Mouse (Mus musculus) heart, postnatal 0 days (tissue): ENCODE data around the gene Nkd1. TPM values are rescaled to one million over a fixed set of nuclear protein-coding genes. Genes with fewer than 3 reads are reported as not detected.
A peak's percentile ranks its signal among the peaks of the same experiment; 100 is the strongest.

Experiments used
- ATAC-seq: fragments of 200-750 bp; cut with Nextera tagmentation; 2 replicates; pipeline ENCODE4 v1.8.0; 2017; ENCODE audit warnings: low read depth, moderate number of reproducible peaks, moderate library complexity; ENCODE audit not compliant: insufficient read depth
- DNase-seq: peaks from one replicate; pipeline ENCODE4 v3.0.0-alpha.2; 2016; ENCODE audit warnings: low spot score
- H3K27ac ChIP-seq: fragments of 300-500 bp; sonication (generic); 2 replicates; pipeline ENCODE4 v1.5.1; 2014; ENCODE audit warnings: low read depth, mild to moderate bottlenecking
- H3K27me3 ChIP-seq: fragments of 300-500 bp; sonication (generic); 2 replicates; pipeline ENCODE4 v1.6.1; 2014; ENCODE audit warnings: low read length, mixed read lengths; ENCODE audit not compliant: control insufficient read depth, insufficient read depth
- H3K36me3 ChIP-seq: fragments of 300-500 bp; sonication (generic); replicated peaks from 2 replicates; pipeline ENCODE4 v1.6.1; 2014; ENCODE audit warnings: low read length, mixed read lengths; ENCODE audit not compliant: control insufficient read depth, insufficient read depth
- H3K4me1 ChIP-seq: fragments of 300-500 bp; sonication (generic); 2 replicates; pipeline ENCODE4 v1.6.1; 2014; ENCODE audit warnings: antibody characterized with exemption; ENCODE audit not compliant: control insufficient read depth, insufficient read depth
- H3K4me2 ChIP-seq: fragments of 300-500 bp; sonication (generic); 2 replicates; pipeline ENCODE4 v1.6.1; 2014; ENCODE audit warnings: low read depth, mild to moderate bottlenecking, low read length, moderate library complexity
- H3K4me3 ChIP-seq: fragments of 300-500 bp; sonication (generic); 2 replicates; pipeline ENCODE4 v1.5.1; 2014; ENCODE audit warnings: low read depth, low read length
- H3K9ac ChIP-seq: fragments of 300-500 bp; sonication (generic); replicated peaks from 2 replicates; pipeline ENCODE4 v1.6.1; 2014; ENCODE audit warnings: low read depth, low read length, mixed read lengths
- H3K9me3 ChIP-seq: fragments of 300-500 bp; sonication (generic); replicated peaks from 2 replicates; pipeline ENCODE4 v1.6.1; 2016; ENCODE audit warnings: low read length; ENCODE audit not compliant: control insufficient read depth
- CTCF ChIP-seq: IDR thresholded peaks from 2 replicates; pipeline ENCODE4 v1.5.1; 2016; ENCODE audit warnings: antibody characterized with exemption, control low read depth, low read depth
- EP300 ChIP-seq: IDR thresholded peaks from 2 replicates; pipeline ENCODE4 v1.6.1; 2016; ENCODE audit warnings: antibody characterized with exemption, low read depth
- WGBS: fragments of 180-500 bp; shearing (Covaris S2); extraction: QIAGEN DNeasy Blood & Tissue Kit; methylation state at CpG from one replicate; pipeline ENCODE4 v1.1.7; 2014; 5-methylcytosine and 5-hydroxymethylcytosine counted together
- polyA plus RNA-seq: library from polyadenylated mRNA; unstranded; fragments of >200 nt; fragmentation: Nextera tagmentation; extraction: Ambion mirVana; gene quantifications from 2 replicates; pipeline ENCODE4 v1.2.1, GENCODE M21; 2015
- total RNA-seq: library from RNA; depleted of rRNA; stranded (reverse); fragments of >200 nt; gene quantifications from 2 replicates; pipeline ENCODE4 v1.2.3, GENCODE M21; 2014; ENCODE audit warnings: low replicate concordance

The Nkd1 gene
- total and polyA plus RNA-seq, 2 experiments from 2014 or later = 5.5 to 6.8 TPM

DNA sequence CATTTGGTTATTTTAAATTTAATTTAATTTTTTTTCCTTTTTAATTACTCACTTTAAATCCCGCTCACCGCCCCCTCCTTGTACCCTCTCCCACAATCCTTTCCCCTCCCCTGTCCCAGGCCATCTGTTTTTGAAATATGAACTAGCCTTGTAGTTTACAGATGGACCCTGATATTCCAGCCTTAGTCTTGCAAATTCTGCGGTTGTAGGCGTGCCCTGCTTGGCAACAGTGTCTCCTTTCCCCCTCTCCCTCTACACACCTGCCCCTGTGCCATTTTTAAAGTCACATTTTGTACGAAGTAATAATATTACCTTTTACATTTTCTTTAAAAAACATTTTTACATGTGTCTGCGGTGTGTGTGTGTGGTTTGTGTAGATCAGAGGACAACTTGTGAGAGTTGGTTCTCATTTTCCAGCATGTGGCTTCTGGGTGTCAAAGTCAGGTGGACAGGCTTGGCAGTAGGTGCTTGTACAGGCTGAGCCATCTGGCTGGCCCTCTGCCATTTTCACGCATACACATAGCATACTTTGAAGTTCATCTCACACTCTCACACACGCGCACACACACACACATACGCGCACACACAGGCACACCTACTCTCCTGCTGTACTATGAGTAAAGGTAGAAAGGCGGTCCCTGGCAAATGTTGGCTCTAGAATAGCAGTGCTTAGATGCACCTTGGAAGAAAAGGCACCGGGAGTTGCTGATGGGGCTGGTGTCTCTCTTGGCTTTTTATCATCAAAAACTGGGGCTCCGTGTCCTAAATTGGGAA, 107.0 kb downstream of the Nkd1 start:
- 74% methylated on average over 14 of the region's 14 CpGs for WGBS
- TF ChIP-seq EP300 = no peak
- no peak for TF ChIP-seq CTCF
- Histone ChIP-seq H3K4me2 (peak overlapping the region; percentile 70), H3K4me3 (peak overlapping the region; percentile 48), H3K4me1 (peaks cover 7% of the 10 kb centered on the region; the same call in 1 of the 2 replicates), H3K27me3 (peaks cover 28% of the 10 kb centered on the region), H3K9ac (peak overlapping the region; percentile 46; the same call in 1 of the 2 replicates), H3K27ac (no peak overlapping the region), H3K36me3 (no peaks in the 10 kb centered on the region), H3K9me3 (no peaks in the 10 kb centered on the region)
- ATAC-seq = no peak
- DNase-seq = no peak

DNA sequence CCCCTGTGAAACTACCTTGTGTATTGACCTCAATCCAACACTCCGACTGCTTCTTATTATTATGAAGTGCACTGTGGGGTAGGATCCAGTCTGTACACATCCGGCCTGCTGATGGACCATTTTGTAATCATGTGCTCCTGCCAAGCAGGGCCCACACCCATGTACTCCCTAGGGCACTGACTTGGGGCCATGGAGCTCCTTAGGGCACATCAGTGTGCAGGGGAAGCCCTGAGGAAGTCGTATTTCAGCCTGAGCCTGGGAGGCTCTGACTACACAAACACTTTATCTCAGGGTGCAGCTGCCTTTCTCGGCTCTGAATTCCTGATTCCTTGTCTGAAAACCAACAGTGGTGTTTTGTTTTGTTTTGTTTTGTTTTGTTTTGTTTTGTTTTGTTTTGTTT, 109.1 kb downstream of the Nkd1 start:
- no peaks in the 10 kb centered on the region for H3K9me3 ChIP-seq

DNA sequence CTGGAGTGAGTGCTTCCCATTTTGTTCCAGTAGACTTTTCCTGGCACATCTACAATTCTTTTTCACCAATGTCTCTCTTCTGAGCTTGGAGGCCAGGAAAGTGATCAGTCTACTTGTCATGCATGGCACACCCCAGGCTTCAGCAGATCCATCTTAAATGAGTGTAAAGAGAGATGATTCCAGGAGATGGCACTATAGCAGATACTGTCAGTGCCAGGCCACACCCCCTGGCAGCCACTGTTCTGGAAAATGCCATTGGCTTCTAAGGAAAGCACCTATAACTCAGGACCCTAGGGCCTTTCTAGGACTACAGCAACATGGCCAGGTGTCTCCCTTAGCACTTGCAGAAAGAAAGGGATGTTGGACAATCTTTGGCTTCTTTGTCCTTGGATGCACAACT, 109.9 kb downstream of the Nkd1 start:
- ATAC-seq (no peak), DNase-seq (no peak)
- Histone ChIP-seq H3K9me3 (no peaks in the 10 kb centered on the region), H3K27me3 (peaks cover 23% of the 10 kb centered on the region), H3K27ac (no peak overlapping the region), H3K4me3 (no peak overlapping the region), H3K9ac (no peak overlapping the region), H3K4me1 (peaks cover 10% of the 10 kb centered on the region; the same call in 1 of the 2 replicates), H3K36me3 (no peaks in the 10 kb centered on the region), H3K4me2 (no peak overlapping the region)
- TF ChIP-seq EP300 (no peak), CTCF (peak; percentile 42)

More for the DNA sequence above, 109.1 kb downstream of the Nkd1 start:
- Histone ChIP-seq H3K4me3 (no peak overlapping the region), H3K4me2 (no peak overlapping the region), H3K27me3 (peaks cover 27% of the 10 kb centered on the region), H3K4me1 (peaks cover 10% of the 10 kb centered on the region; the same call in 1 of the 2 replicates), H3K36me3 (no peaks in the 10 kb centered on the region), H3K27ac (no peak overlapping the region), H3K9ac (no peak overlapping the region)
- TF ChIP-seq CTCF (no peak), EP300 (no peak)
- DNase-seq (no peak), ATAC-seq (no peak)
- 66% methylated on average over 4 of the region's 4 CpGs for WGBS

DNA sequence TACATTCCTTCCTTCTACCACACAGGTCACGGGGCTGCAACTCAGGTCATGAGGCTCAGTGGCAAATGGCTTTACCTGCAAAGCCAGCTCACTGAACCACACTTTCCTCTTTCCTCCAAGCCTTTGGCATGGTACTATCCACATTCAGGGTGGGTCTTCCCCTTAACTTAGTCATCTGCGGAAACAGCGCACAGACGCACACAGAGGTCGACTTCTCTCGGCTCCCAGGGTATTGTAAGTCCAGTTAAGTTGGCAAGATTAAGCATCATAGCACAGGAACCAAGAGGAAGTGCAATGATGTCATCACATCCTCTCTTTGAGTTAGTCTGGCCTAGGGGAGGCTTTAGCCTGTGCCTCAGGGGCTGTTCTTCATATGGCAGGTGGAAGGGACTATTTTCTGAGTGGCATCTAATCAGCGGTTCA, 112.2 kb downstream of the Nkd1 start:
- Histone ChIP-seq H3K27ac (peak overlapping the region; percentile 56), H3K9ac (no peak overlapping the region), H3K9me3 (no peaks in the 10 kb centered on the region), H3K4me3 (no peak overlapping the region), H3K4me2 (no peak overlapping the region), H3K36me3 (no peaks in the 10 kb centered on the region), H3K27me3 (0 out of 2 replicates have a peak, but pooled peaks cover 8% of the 10 kb centered on the region), H3K4me1 (0 out of 2 replicates have a peak, but pooled peaks cover 3% of the 10 kb centered on the region)
- TF ChIP-seq CTCF (no peak), EP300 (no peak)
- ATAC-seq = peak; percentile 66
- peak; percentile 51 for DNase-seq
- WGBS = 62% methylated on average over 7 of the region's 7 CpGs

DNA sequence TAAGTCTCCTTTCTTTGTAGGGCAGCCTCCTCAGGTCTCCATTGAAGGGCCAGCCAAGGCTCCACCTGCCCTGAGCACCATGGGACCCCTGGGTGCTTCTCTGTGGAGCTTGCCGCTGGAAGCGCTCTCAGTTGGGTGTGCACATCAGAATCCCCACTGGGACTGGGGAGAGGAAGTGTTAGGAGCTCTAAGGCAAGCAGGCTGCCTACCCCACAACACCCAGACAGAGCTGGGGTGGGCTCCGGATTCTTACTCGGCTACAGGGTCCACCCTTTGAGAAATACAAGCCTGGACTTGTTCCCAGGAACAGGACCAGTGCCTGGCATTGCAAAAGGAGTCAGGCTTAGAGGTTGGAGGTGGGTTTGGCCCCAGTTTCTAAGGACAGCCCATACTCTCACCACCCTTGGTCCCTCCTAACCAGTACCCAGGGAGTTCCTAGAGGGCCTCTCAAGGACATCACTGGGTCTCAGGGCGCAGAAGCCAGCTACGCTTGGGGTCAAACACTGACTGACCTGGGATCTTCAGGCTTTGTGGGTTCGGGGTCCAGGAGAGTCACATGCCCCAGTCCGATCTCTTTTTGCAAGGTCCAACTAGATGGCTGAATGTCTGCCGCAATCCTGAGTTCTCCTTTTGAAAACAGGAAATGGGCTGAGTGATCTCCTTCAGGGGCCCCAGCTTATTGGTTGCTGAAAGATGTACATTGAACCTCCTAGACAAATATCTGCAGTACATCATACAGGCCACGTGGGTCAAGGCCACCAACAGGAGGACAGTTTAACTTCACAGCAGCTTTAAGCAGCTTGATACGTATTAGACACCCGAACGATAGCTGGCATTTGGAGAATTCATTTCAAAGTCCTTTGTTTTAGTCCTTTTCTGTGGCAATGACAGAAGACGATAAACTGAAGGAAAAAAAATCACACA, 114.6 kb downstream of the Nkd1 start, which contains the start of gene Snx20:
TSS of gene Snx20 (minus strand) at position 655 of the 924 bp plus-strand sequence.
- peak within 1 kb of the TSS; percentile 45 for H3K4me2 ChIP-seq
- TF ChIP-seq EP300 (no peak), CTCF (no peak)
- peak within 1 kb of the TSS; percentile 39 for H3K4me3 ChIP-seq
- no peaks in the 10 kb centered on the region for H3K36me3 ChIP-seq
- H3K9me3 ChIP-seq = no peaks in the 10 kb centered on the region
- H3K27me3 ChIP-seq = 0 out of 2 replicates have a peak, but pooled peaks cover 4% of the 10 kb centered on the region
- no peak within 1 kb of the TSS for H3K9ac ChIP-seq
- peak within 1 kb of the TSS; percentile 58 for H3K27ac ChIP-seq
- 0 out of 2 replicates have a peak, but pooled peaks cover 3% of the 10 kb centered on the region for H3K4me1 ChIP-seq
- ATAC-seq (no peak), DNase-seq (no peak)
- WGBS = 73% methylated on average over 14 of the region's 14 CpGs
